Mouse (Mus musculus) embryonic fibroblast, embryonic 13.5 days (primary cell): ENCODE results near the gene Nupr1l.
"Not testable (repeated sequence)": the region's sequence is repeated elsewhere in the genome, so short reads cannot be mapped to it uniquely, and the experiment has no call there.

Experiments
- CTCF ChIP-seq: IDR thresholded peaks from 2 replicates; pipeline ENCODE4 v1.5.1; 2011; ENCODE audit warnings: mild to moderate bottlenecking, control low read depth, low read length, moderate library complexity, borderline replicate concordance; ENCODE audit not compliant: insufficient read depth
- POLR2A ChIP-seq: IDR thresholded peaks from 2 replicates; pipeline ENCODE4 v1.6.1; 2011; ENCODE audit warnings: low read depth, mild to moderate bottlenecking, control low read depth, low read length, moderate library complexity

- not testable (repeated sequence) for TF ChIP-seq CTCF, POLR2A
Observed at GRCm38 (mm10) chr5:129915491-129915890, 7.2 kb downstream of the Nupr1l start.
